Mouse (Mus musculus) neural tube, embryonic 10.5 days (tissue): ENCODE data around the gene Enho.

Source experiments
- DNase-seq: peaks from one replicate; pipeline ENCODE4 v3.0.0-alpha.2; 2017; ENCODE audit warnings: low spot score; ENCODE audit errors: extremely low spot score

Gene Enho

DNA sequence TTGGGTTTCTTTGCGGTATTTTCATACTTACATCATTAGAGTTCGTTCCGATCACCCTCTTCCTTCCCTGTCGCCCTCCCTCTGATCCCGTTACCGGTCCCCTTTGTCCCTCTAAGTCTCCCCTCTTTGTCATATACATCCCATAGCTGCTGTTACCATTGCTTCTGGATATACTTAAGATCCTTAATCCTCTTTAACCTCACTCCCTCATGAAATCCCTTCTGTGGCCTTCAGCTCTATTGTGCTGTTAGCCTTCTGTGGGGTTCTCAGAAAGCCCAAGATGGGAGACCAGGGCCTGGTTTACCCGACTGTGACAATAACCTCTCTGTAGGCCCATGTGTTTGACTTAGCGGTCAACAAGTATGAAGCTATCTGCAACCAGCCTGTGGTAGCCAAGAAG, 5.5 kb downstream of the Enho start:
- no peak for DNase-seq

DNA sequence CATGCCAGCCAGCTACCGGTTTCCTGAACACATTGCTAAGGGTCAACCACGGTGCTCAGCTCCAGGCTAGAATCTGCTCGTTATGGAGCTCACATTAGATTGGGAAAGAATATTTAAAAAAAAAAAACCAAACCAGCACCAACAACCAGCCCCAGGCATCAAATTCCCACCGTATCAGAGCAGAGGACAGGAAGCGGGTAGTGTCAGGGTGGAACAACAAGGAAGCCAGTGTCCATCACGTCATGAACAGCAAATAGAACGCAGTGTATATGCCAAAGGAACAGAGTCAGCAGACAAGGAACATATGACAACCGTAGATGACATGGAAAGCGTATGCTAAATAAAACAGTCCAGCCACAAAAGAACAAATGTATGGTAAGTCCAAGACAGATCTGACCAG, 7.1 kb downstream of the Enho start:
- no peak for DNase-seq

DNA sequence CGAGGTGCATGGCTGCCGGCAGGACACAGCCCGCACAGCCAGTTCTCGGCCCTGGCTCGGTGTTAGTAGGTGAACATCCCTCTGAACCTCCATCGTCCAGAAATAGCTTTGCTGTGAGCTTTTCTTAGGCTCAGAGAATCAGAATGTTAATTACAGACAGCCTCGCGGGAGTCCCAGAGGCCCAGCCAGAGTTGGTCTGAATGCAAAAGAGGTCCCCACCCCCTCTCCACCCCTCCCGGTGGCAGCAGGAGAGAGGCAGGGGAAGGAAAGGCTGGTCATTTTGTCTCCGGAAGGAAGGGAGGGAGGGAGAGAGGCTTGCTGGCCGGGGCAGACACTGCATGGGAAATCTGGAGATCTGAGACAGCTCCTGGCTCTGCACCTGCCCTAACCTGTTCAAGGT, 8.7 kb downstream of the Enho start:
- peak; percentile 53 for DNase-seq

DNA sequence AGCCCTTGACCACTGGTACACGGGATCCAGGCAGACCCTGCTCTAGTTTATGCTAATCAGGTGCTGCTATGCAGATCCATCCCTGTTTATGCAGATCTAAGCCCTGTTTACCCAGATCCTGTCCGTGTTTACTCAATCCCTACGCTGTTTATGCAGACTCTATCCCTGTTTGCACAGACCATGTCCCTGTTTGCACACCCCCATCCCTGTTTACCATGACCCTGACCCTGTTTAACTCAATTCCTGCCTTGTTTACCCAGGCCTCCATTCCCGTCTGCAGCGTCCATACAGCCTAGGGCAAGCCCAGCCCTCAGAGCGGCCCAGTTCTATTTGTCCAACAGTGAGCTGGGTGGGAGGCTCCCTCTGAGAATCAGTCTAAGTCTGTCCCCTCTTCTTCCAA, 9.9 kb downstream of the Enho start:
- no peak for DNase-seq

DNA sequence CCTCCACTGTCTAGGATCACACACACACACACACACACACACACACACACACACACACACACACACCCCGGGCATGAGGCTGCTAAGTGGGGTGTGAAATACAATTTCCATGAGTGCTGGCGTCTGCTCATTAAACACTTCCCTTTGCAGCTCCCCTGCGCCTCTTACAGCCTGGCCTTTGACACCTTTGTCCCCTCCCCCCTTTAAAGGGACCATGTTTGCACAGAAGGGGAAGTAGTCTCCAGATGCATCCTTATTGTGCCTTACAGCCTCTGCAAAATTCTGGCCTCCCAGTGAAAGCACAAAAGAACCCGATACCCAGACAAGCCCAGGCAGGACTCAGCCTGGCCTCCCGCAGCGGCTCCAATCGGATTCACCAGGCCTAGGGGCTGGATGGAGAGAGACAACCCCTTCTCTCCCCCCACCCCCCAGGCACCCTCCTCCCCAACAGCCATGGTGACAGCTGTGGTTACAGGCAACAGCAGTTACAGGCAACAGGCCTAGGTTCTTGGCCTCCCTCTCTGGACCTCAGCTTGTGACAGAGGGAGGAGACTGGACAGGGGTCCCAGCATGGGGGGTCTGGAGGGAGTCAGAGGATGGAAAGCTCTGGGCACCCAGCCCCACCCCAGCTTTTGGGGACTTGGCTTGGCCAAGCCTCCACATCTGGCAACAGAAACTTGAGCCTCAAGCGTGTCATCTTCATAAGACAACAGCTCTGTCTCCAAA, 11.8 kb downstream of the Enho start:
- DNase-seq, result peak; percentile 72

DNA sequence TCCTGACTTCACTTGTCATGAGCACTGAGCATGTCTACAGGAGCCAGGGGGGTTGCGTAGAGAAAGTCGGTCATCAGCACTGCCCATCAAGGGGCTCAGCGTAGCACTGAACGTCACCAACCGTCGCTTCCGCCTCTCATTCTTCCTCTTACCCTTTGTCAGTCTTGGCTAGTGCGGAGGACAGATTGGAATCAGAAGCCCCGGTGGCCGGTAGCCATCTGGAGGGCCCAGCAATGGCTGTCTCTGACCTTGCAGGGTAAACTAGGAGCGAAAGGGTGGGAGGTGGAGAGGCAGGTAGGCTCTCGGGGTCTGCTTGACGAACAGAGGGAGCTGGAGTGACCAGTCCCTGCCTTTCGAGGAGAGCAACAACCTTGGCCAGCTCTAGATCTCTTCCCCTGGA, 18.1 kb downstream of the Enho start:
- no peak for DNase-seq

DNA sequence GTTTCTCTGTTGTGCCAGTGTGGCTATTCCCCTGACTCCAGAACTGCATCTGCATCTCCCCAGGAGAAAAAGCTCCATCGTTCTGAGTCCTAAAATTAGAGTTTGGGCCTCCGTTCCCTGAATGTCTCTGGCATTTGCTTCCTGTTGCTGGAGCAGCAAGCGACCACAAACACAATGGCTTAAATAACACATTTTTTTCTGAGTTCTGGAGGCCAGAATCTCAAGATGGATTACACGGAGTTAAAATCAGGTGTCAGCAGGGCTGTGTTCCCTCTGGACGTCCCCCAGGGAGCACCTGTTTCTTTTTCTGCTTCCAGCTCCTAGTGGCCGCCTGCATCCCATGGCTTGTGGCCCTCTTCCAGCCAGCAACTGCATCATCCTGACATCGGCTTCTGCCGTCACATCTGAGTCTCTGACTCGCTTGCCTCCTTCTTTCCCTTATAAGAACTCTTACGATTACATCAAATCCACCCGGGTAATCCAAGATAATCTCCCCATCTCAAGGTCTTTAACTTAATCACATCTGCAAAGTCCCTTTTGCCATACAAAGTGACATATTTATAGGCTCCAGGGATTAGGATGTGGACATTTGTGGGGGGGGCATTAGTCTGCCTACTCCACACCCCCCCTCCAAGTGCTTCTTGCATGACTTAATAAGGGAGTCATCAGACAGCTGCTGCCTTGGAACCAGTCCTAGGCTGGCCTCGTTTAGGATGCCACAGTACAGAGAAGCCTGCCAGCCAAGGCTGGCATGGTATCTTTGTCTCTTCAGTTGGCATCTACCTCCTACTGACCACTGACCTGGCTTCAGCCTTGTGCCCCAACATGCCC, 21.0 kb downstream of the Enho start:
- no peak for DNase-seq

DNA sequence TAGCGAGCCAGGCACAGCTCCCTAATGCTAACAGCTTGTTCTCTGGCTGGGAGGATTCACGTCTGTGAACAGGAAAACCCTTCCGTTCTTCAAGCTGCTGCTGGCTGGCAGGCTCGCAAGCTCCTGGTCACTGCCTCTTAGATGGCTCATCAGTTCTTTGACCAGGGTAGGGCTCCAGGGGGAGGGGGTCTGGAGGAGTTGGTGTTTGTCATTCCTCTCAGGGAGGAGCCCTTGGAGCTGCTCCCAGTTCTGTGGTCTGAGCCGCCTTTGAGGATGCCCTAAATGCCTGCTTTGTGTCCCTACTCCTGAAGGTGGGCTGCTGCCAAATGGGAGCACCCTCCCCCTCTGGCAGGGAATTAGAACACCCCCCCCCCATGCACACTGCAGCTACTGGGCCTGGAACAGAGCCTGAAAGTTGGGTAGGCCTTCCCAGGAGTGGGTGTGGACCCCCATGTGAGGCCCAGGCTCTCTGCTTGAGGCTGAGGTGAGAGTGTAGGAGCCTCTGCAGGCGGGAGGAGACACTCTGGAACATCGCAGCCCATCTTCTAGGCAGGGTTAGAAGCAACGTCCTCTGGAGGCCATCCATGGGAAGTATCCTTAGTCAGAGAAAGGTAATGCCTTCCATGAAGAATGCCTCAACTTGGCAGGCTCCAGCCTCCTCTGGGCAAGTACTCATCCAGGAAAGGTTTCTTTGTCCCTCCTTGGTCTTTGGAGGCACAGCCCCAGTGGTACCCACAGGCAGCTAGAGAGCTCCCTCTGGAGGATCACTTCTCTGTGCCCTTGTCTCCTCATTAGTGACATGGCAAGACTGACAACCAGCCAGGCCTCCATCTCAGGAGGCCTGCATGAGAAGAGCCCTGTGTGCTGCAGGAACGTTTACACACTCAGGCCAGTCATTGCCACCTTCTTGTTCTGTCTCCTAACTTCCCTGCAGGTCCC, 24.2 kb downstream of the Enho start:
- no peak for DNase-seq

DNA sequence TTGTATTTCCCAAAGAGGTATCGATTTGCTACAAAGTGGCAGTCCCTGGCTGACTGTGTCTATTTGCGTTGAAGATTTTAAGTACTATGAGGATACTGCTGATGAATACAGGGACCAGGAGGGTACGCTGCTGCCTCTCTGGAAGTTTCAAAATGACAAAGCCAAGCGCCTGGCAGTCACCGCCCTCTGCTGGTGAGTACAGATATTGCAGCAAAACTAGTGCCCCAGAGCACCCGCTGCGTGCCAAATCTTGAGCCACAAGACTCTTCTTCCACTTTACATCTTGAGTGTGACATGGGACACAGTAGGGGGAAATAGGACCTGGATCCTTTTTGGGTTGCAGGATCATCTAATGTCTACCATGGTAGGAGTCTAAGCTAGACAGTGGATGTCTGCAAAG, 26.0 kb downstream of the Enho start:
- DNase-seq, result peak; percentile 88

DNA sequence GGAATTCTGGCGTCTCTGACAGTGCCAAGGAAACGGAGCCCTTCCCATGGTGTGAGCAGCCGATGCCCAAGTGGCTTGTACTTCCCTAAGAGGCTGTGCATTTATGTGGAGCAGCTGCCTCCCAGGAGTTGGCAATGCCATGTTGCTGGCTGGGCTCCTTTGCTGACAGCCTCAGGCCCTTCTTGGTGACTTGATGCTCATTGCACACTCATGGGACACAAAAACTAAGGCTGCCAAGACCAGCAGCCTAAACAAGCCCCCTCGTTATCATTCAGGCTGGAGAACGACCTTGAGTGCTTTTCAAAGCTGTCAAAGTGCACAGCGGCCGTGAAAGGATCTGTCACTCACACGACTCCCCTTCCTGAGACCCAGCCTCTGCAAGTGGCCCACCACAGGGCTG, 28.0 kb downstream of the Enho start:
- no peak for DNase-seq

DNA sequence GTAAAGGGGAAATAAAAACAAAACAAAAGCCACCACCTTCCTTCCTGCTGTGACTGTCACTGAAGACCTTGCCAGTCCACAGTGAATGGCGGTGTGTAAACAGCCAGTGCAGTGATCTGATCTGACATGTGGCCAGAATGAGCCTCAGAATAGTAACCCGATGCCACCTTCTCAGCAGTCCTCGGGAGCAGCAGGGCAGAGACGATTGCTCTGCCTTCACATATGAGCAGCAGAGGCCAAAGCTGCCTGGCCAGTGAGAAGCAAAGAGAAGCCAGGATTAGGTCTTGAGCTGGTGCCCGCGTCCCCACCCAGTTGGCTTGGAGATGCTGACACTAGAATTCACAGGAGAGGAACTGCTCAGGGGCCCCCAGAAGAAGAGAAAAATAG, 29.5 kb downstream of the Enho start:
- DNase-seq, result no peak

DNA sequence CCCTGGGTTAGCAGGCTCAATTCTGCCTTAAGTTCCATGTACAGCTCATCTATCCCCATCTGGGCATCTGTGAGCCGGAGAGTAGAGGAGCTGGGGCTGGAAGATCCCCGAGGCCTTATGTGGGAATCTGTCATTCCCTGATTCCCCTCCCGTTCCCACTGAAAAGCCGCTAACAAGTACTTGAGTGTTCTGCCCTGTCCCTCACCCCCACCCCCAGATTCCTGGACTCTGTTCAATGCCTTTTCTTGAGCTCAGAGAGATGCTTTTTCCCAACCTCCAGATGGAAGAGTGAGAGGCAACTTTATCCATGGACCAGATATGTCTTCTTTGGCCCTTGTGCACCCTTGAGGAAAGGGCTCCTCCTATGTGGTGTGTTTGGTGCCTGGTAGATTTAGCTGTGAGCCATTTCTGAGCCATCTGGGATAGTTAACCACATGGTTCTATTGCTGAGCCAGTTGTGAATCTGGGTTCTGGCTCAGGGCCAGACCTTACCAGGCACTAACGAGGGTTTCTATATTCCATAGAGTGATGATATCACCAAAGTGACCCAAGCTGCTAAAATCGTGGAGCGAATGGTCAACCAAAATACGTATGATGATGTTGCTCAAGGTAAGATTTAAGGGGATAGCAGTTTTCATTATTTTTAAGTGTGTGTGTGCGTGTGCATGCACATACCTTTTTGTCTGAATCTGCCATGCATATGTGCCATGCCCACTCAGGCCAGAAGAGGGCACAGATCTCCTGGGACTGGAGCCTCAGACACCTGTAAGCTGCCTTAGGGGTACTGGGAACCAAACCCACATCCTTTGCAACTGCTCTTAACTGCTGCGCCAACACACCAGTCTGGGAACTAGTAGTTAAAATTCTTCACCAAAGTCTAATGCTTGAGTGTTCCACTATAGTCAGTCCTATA, 30.2 kb downstream of the Enho start:
- no peak for DNase-seq

DNA sequence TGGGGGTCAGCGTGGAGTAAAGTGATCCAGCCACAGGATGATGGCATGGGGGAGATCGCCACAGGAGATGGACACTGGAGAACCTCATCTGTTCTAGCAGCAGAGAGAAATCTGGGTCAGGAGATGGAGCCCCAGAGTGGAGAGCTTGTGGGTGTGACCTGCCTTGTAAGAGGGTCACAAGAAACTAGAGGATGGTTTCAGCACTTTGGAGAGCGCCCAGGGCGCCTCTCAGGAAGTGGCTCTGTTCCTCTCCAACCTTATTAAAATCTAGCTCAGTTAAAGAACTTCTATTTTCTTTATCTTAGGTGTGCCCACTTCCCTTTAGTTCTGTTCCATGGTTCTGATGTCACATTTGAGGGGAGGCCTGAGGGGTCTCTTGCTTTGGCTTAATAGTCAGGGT, 33.3 kb downstream of the Enho start:
- peak; percentile 59 for DNase-seq

DNA sequence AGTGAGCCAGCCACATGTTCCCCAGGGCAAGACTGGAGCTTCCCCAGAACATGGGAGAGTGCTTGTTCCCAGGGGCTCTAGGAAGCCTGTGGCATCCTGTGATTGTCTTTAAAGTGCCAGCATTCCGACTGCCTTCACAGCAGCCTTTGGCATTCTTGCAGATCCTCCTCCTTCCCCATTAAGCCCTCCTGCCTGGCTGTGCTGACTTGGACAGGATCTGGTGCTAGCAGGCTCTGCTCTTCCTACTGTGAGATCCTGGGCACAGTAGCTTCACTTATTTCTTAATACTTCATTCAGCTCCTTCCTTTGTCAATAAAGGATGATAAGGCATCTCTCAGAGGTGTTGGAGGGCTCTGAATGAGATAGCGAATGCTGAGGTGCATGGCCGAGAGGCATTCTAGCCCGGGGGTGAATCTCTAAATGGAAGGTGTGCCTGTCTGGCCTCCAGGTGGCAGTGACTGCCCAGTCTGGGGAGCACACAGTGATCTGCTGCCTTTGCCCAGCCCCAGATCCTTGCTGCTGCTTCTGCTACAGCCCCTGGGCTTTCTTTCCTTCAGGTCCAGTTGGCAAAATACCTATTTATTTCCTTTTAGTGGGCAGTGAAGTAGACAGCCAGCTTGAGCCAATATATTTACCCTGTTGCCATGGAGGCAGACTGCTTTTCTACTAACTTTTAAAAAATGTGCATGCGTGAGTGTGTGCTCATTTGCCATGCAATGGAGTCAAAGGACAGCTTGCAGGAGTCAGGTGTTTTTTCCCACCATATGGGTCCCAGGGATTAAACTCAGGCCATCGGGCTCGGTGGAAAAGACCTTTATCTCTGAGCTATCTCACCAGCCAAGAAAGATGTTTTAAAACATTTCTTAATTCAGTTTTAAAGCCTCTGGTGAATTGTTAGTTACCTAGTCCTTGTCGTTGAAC, 35.4 kb downstream of the Enho start:
- DNase-seq, result no peak

DNA sequence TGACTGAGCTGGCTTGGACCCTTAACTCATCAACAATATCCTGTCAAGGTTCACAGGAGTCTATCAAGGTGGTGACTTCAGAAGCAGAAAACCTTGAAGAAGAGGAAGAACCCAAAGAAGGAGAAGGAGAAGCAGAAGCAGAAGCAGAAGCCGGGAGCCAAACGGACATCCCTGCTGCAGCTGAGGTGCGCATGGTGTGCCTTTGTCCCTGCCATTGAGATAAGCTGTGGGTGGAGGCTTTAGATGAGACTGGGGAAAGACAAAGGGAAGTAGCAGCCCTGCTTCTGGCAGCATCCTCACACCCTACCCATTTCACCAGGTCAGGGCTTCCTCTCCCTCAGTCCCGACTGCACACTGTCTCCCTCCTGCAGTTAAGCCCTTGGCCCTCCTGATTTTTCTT, 37.3 kb downstream of the Enho start:
- DNase-seq, result no peak
